Mouse (Mus musculus) 416B (cell line): Measurements from ENCODE around the gene Npat.
A peak's percentile ranks its signal among the peaks of the same experiment; 100 is the strongest.

Source experiments
- DNase-seq: peaks from one replicate; pipeline ENCODE4 v3.0.0; 2011; ENCODE audit warnings: low read depth

Gene Npat

DNA sequence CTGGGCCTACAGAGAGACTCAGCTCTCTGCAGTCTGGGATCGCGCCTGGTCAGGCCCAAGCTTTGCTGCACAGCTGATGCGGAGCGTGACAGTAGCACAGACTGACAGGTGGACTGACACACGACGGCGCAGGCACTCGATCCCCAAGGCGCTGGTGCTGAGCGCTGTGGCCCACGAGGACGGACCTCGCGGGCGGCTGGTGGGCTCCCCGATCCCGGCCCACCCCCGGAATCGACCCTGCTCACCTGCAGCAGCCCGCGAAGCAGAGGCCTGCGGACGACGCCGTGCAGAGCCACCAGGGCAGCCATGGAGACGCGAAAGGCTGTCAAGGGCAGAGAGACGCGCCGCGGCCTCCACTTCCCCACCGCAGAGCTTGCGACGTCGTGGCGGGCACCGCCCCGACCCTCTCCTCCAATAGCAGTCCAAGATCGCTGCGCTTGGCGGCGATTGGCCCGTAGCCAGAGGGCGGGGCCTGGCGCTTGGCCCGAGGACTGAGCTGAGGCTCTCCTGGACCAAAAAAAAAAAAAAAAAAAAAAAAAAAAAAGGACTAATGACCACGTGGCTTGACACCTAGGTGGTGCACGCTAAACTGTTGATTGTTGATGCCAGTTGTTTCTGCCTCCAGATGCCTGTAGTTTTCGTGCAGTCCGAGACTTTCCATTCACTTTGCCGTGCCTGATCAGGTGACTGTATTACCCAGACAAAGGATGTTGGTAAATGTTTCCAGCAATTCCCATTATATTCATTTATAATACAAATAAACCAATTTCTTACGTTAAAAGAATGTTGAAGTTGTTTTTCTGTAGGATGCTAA, 73.3 kb downstream of the Npat start, which contains the start of gene Acat1:
TSS of gene Acat1 (minus strand) at position 415 of the 814 bp plus-strand sequence.
- DNase-seq: peak; percentile 95

DNA sequence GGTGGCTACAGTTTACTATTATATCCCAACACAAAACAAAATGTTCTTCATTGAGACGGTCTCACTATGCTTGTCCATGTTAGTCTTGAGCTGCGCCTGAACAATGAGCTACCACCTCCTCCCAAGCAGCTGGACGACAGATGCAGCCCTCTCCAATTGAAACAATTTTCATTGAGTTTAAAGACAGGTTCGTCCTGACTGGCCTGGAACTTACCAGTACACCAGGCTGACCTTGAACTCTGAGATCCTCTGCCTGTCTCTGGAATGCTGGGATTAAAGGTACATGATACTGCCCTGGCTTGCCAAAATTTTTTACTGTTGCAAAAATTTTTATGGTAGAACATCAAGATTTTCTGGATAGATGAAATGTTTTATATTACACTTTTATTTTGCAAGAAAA, 77.4 kb downstream of the Npat start:
- no peak for DNase-seq

DNA sequence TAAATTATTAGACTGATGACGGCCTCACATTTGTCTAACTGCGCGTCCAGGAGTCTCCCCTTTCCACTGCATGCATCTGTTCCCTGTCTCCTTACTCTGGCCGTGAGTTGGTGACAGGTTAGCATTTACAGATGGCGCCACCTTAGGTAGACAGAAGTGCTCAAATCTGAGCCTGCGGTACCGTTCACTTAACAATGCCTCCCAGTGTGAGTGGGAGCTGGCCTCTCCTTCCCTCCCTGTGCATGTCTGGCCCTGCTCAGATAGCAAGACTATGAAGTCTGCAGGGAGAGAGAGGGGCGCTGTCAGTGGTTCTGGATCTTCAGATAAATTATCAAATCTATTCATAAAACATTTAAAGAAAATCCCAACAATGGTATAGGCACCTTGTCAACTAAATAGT, 78.4 kb downstream of the Npat start:
- no peak for DNase-seq
